Mouse (Mus musculus): ENCODE measurements around the gene Gm20388. TPM values are rescaled to one million over a fixed set of nuclear protein-coding genes. Genes with fewer than 3 reads are reported as not detected.

Gm20388 gene
- polyA plus RNA-seq, 1 experiment from 2014 or later = not detected

DNA sequence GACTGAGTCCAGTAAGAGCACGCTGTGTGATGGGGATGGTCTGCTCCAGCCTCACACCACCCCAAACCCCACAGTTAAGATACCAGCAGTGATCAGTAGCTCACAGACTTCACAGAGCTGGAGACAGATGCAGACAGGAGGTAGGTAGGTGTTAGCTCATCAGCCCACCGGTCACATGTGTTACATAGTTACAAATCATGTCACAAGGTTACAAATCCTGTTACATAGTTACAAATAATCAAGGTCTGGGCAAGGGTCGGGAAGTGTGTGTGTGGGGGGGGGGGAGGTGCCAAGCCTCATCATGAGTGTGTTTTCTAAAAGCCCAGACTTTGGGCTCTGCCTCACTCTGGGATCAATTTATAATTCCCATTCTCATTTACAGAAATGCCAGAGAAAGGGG lies 4450.3 kb downstream of the Gm20388 start:
- no peaks in the 10 kb centered on the region for H3K27me3 ChIP-seq (ENCODE audit: control insufficient read depth, insufficient read depth, low read length)
- no peak overlapping the region for H3K9ac ChIP-seq (ENCODE audit: low read length)
- H3K4me2 ChIP-seq = no peak overlapping the region
- H3K4me3 ChIP-seq (ENCODE audit: low read depth, low read length) = no peak overlapping the region
- DNase-seq (ENCODE audit: low spot score, missing footprints) (peak; percentile 41), ATAC-seq (ENCODE audit: low FRiP score) (no peak)
- H3K27ac ChIP-seq (ENCODE audit: low read depth, low read length) = no peak overlapping the region
- H3K36me3 ChIP-seq (ENCODE audit: control insufficient read depth, insufficient read depth, low read length) = no peaks in the 10 kb centered on the region
- no peaks in the 10 kb centered on the region; the same call in 1 of the 2 replicates for H3K9me3 ChIP-seq (ENCODE audit: control insufficient read depth, low read length)
- WGBS = 76% methylated on average over 3 of the region's 3 CpGs
- H3K4me1 ChIP-seq (ENCODE audit: control insufficient read depth, insufficient read depth, low read length) = no peaks in the 10 kb centered on the region

DNA sequence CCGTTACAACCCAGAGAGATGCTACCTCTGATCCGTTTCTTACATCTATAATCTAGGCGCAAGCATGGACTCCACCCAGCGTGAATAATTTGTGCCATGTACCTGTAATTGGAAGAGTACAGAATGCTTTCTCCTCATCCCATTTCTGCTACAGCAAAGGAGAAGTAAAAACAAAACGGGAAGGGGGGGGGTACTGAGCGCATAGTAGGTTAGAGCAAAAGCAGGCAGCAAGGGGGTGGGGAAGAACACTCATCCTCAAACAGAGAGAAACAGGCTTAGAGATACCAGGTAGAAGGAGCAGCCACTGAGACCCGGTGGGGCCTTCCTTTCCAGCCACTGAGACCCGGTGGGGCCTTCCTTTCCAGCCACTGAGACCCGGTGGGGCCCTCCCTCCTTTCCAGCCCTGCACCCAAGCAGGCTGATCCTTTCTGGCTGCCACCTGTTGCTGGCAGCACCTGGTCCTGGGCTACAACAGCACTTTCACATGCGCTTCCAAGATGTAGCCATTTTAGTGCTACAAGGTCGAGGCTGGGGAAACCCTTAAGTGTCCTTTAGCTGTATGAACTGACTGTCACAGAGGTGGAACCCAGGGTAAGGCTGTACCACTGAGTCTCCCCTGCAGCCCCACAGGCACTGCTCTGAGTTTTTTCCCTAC lies 4451.3 kb downstream of the Gm20388 start:
- ATAC-seq (ENCODE audit: low FRiP score) (no peak), DNase-seq (ENCODE audit: low spot score, missing footprints) (no peak)
- no peak overlapping the region for H3K4me2 ChIP-seq
- no peaks in the 10 kb centered on the region for H3K27me3 ChIP-seq (ENCODE audit: control insufficient read depth, insufficient read depth, low read length)
- 81% methylated on average over 11 of the region's 11 CpGs for WGBS
- no peak overlapping the region for H3K27ac ChIP-seq (ENCODE audit: low read depth, low read length)
- H3K9ac ChIP-seq (ENCODE audit: low read length) = no peak overlapping the region
- no peaks in the 10 kb centered on the region; the same call in 1 of the 2 replicates for H3K9me3 ChIP-seq (ENCODE audit: control insufficient read depth, low read length)
- no peak overlapping the region for H3K4me3 ChIP-seq (ENCODE audit: low read depth, low read length)
- H3K4me1 ChIP-seq (ENCODE audit: control insufficient read depth, insufficient read depth, low read length) = no peaks in the 10 kb centered on the region
- H3K36me3 ChIP-seq (ENCODE audit: control insufficient read depth, insufficient read depth, low read length) = no peaks in the 10 kb centered on the region

DNA sequence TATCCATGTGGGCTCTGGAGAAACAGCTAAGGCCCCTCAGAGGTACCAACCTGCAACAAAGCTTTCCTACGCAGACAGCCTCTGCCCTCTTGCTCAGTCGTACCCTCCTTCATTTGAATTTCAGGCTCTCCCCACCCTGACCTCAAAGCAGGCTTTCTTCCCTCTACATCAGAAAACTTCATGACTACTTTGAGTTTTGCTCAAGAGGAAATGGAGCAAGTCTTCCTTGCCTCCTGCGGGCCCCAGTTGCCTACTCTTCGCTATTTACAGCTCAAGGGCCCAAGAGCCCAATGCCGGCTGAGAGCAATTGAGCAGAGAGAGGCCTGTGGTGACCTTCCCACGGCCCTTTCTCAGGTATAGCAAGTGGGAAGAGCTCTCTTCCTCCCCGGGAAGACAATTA lies 4451.9 kb downstream of the Gm20388 start:
- Histone ChIP-seq H3K36me3 (ENCODE audit: control insufficient read depth, insufficient read depth, low read length) (no peaks in the 10 kb centered on the region), H3K27me3 (ENCODE audit: control insufficient read depth, insufficient read depth, low read length) (no peaks in the 10 kb centered on the region), H3K9ac (ENCODE audit: low read length) (no peak overlapping the region), H3K4me1 (ENCODE audit: control insufficient read depth, insufficient read depth, low read length) (no peaks in the 10 kb centered on the region), H3K4me2 (no peak overlapping the region), H3K27ac (ENCODE audit: low read depth, low read length) (no peak overlapping the region), H3K4me3 (ENCODE audit: low read depth, low read length) (no peak overlapping the region), H3K9me3 (ENCODE audit: control insufficient read depth, low read length) (no peaks in the 10 kb centered on the region; the same call in 1 of the 2 replicates)
- ATAC-seq (ENCODE audit: low FRiP score) (no peak), DNase-seq (ENCODE audit: low spot score, missing footprints) (no peak)
- WGBS = 87% methylated on average over 7 of the region's 7 CpGs

DNA sequence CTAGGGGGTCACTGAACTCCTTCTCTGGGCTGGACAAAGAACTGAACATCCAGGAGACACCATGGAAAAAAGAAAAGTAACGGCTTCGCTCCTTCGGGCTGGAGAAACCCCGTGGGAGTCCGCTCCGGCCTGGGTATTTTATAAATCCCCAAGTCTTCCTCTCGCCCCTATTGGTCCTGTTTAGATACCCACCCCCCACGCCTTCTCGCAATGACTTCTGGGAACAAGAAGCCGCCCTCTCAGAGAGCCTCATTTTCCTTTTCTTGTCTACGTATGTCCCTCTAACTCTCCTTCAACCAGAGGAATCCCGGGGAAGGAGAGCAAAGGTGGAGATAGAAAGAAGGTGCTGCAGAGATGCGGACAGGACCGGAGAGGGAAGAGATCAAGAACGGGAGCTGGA lies 4452.7 kb downstream of the Gm20388 start:
- Histone ChIP-seq H3K4me2 (no peak overlapping the region), H3K4me1 (ENCODE audit: control insufficient read depth, insufficient read depth, low read length) (no peaks in the 10 kb centered on the region), H3K27me3 (ENCODE audit: control insufficient read depth, insufficient read depth, low read length) (no peaks in the 10 kb centered on the region), H3K36me3 (ENCODE audit: control insufficient read depth, insufficient read depth, low read length) (no peaks in the 10 kb centered on the region), H3K9me3 (ENCODE audit: control insufficient read depth, low read length) (no peaks in the 10 kb centered on the region; the same call in 1 of the 2 replicates), H3K9ac (ENCODE audit: low read length) (no peak overlapping the region), H3K27ac (ENCODE audit: low read depth, low read length) (no peak overlapping the region), H3K4me3 (ENCODE audit: low read depth, low read length) (no peak overlapping the region)
- DNase-seq (ENCODE audit: low spot score, missing footprints) (no peak), ATAC-seq (ENCODE audit: low FRiP score) (no peak)
- 92% methylated on average over 15 of the region's 15 CpGs for whole genome bisulfite sequencing

DNA sequence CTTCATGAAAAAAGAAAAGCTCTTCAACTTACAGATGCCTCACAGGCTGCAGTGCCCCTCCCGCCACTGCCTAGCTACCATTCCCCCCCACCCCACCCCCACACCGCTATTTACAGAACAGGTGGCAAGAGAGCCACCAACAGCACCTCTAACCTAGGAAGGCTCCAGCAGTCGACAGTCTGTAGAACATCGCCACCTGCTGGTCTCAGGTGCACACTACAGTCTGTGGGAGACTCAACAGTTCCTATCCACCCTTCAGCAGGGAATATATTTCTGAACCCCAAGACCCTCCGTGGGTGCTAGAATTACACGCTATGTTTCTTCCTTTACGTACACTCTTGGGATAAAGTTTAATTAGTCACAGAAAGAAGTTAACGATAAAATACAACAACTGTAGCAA lies 4457.6 kb downstream of the Gm20388 start:
- Histone ChIP-seq H3K4me3 (ENCODE audit: low read depth, low read length) (no peak overlapping the region), H3K4me1 (ENCODE audit: control insufficient read depth, insufficient read depth, low read length) (no peaks in the 10 kb centered on the region), H3K9me3 (ENCODE audit: control insufficient read depth, low read length) (no peaks in the 10 kb centered on the region), H3K36me3 (ENCODE audit: control insufficient read depth, insufficient read depth, low read length) (no peaks in the 10 kb centered on the region), H3K9ac (ENCODE audit: low read length) (no peak overlapping the region), H3K27ac (ENCODE audit: low read depth, low read length) (no peak overlapping the region), H3K27me3 (ENCODE audit: control insufficient read depth, insufficient read depth, low read length) (no peaks in the 10 kb centered on the region), H3K4me2 (no peak overlapping the region)
- 15% methylated on average over 8 of the region's 8 CpGs for WGBS
- DNase-seq (ENCODE audit: low spot score, missing footprints) (peak; percentile 97), ATAC-seq (ENCODE audit: low FRiP score) (no peak)

DNA sequence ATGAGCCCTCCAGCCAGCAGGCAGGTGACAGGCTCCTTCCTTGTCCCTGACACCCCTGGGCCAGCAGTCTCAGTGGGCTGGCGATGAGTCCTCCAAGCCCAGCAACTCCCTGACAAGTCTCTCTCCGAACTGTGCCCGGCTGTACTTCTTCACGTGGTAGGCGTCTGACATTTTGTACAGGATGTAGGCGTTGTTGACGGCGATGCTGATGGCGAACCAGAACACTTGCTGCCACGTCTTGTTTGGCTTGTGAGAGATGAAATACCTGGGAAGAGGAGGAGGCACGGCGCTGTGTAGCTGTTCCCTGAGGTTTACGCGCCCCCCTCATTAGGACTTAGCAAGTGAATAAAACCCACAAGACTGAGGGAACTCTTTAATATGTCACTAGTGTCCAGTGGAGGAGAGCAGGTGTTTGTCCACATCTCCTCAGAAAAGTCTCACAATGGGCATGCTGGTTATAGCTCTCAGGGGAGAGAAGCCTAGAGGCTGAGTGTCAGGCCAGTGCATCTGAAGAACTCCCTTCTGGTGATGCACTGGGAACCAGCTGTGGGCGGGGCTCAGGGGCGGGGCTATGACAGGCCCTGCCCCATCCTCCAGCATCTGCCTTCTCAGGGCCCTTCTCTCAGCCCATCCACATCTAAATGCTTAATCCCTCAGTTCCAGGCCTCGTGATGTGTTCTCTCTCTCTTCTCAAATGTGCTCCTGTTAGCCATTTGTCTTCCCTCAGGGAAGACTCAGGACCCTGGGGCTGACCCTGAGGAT lies 4460.0 kb downstream of the Gm20388 start:
- Histone ChIP-seq H3K4me2 (no peak overlapping the region), H3K9me3 (ENCODE audit: control insufficient read depth, low read length) (no peaks in the 10 kb centered on the region), H3K9ac (ENCODE audit: low read length) (no peak overlapping the region), H3K4me1 (ENCODE audit: control insufficient read depth, insufficient read depth, low read length) (no peaks in the 10 kb centered on the region), H3K27me3 (ENCODE audit: control insufficient read depth, insufficient read depth, low read length) (no peaks in the 10 kb centered on the region), H3K4me3 (ENCODE audit: low read depth, low read length) (no peak overlapping the region), H3K36me3 (ENCODE audit: control insufficient read depth, insufficient read depth, low read length) (no peaks in the 10 kb centered on the region), H3K27ac (ENCODE audit: low read depth, low read length) (no peak overlapping the region)
- peak; percentile 46; the same call in 1 of the 2 replicates for ATAC-seq (ENCODE audit: low FRiP score)
- 76% methylated on average over 17 of the region's 17 CpGs for WGBS
- peak; percentile 87 for DNase-seq (ENCODE audit: low spot score, missing footprints)

DNA sequence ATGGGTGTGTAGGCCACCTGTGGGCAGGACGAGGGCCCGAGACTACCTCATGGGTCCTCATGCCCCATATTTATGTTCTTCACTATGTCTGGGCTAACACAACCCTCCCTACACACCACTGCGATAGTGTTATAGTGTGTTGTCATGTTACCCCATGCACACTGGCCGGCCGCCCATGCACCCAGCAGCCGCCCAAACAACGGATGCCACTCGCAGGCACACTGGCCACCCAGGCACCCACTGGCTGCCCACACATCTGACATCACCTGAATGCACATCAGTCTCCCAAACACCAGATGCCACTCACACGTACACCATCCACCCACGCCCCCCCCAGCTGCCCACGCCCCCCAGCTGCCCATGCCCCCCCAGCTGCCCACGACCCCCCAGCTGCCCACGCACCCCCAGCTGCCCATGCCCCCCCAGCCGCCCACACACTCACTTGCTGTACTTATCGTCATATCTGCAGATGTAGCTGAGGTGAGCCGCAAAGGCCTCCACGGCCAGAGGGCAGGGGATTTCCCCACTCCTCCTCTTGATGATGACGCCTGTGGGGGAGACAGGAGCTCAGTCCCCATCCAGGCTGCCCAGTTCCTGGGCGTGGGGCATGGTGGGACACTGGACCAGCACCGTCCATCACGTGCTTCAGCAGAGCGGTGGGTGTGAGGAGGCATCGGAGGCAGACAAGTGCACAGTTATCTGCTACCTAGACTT lies 4460.9 kb downstream of the Gm20388 start:
- H3K36me3 ChIP-seq (ENCODE audit: control insufficient read depth, insufficient read depth, low read length) = no peaks in the 10 kb centered on the region
- ATAC-seq (ENCODE audit: low FRiP score) (no peak), DNase-seq (ENCODE audit: low spot score, missing footprints) (no peak)
- no peak overlapping the region for H3K9ac ChIP-seq (ENCODE audit: low read length)
- WGBS = 89% methylated on average over 23 of the region's 23 CpGs
- no peaks in the 10 kb centered on the region for H3K4me1 ChIP-seq (ENCODE audit: control insufficient read depth, insufficient read depth, low read length)
- H3K4me2 ChIP-seq = no peak overlapping the region
- no peaks in the 10 kb centered on the region for H3K27me3 ChIP-seq (ENCODE audit: control insufficient read depth, insufficient read depth, low read length)
- no peaks in the 10 kb centered on the region for H3K9me3 ChIP-seq (ENCODE audit: control insufficient read depth, low read length)
- H3K27ac ChIP-seq (ENCODE audit: low read depth, low read length) = no peak overlapping the region
- H3K4me3 ChIP-seq (ENCODE audit: low read depth, low read length) = no peak overlapping the region

DNA sequence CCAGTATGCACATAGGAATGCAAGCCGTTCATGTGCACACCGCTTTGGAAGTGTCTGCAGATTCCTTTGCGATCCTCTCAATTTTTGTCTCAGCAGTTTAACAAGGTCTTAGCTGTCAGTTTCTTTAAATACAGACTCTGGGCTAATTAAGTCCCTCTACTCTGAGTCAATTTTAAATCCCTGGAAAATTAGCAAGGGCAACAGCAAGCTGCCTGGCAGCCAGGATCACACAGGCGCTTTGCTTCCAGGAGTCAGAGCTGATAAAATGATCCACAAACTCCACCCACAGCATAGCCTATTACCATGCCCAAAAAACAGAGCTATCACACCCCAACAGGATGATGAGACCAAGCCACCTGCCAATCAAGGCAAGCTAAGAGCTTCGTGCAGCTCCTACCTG lies 4463.1 kb downstream of the Gm20388 start:
- Histone ChIP-seq H3K36me3 (ENCODE audit: control insufficient read depth, insufficient read depth, low read length) (no peaks in the 10 kb centered on the region), H3K9ac (ENCODE audit: low read length) (no peak overlapping the region), H3K4me3 (ENCODE audit: low read depth, low read length) (no peak overlapping the region), H3K4me2 (no peak overlapping the region), H3K27ac (ENCODE audit: low read depth, low read length) (no peak overlapping the region), H3K9me3 (ENCODE audit: control insufficient read depth, low read length) (no peaks in the 10 kb centered on the region), H3K4me1 (ENCODE audit: control insufficient read depth, insufficient read depth, low read length) (no peaks in the 10 kb centered on the region), H3K27me3 (ENCODE audit: control insufficient read depth, insufficient read depth, low read length) (no peaks in the 10 kb centered on the region)
- WGBS = 91% methylated on average over 5 of the region's 5 CpGs
- DNase-seq (ENCODE audit: low spot score, missing footprints) (no peak), ATAC-seq (ENCODE audit: low FRiP score) (no peak)

DNA sequence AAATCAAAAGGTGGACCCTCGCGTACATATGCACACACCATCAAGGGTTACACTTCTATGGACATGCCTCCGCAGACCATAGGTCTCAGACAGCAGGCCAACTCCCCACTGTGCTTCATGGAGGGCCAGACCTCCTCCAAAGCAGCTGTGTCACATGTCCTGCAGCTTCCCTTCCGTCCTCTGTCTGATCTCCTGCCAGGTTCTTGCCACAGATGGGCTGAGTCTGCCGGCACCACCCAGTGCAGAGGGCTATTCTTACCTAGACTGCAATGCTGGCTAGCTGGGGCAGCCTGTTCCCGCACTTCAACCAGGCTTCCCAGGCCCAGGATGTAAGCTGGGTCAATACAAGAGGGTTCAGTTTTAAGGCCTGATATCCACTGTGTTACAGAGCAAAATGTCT lies 4464.5 kb downstream of the Gm20388 start:
- WGBS = 77% methylated on average over 6 of the region's 6 CpGs
- no peaks in the 10 kb centered on the region for H3K36me3 ChIP-seq (ENCODE audit: control insufficient read depth, insufficient read depth, low read length)
- DNase-seq (ENCODE audit: low spot score, missing footprints) = no peak
- H3K9ac ChIP-seq (ENCODE audit: low read length) = no peak overlapping the region
- no peak for ATAC-seq (ENCODE audit: low FRiP score)
- H3K27ac ChIP-seq (ENCODE audit: low read depth, low read length) = no peak overlapping the region
- H3K27me3 ChIP-seq (ENCODE audit: control insufficient read depth, insufficient read depth, low read length) = no peaks in the 10 kb centered on the region
- no peaks in the 10 kb centered on the region for H3K4me1 ChIP-seq (ENCODE audit: control insufficient read depth, insufficient read depth, low read length)
- H3K4me3 ChIP-seq (ENCODE audit: low read depth, low read length) = no peak overlapping the region
- no peaks in the 10 kb centered on the region for H3K9me3 ChIP-seq (ENCODE audit: control insufficient read depth, low read length)
- H3K4me2 ChIP-seq = no peak overlapping the region

All from midbrain, embryonic 11.5 days (tissue).